Mouse (Mus musculus): ENCODE measurements around the gene 1700010B08Rik. TPM values are rescaled to one million over a fixed set of nuclear protein-coding genes. Genes with fewer than 3 reads are reported as not detected.

The 1700010B08Rik gene
- total RNA-seq, 2 experiments from 2014 or later = not detected

GRCm38 (mm10) chr2:173760607-173761006 lies 41.4 kb downstream of the 1700010B08Rik start:
- intact Hi-C loops (cut with DNase I) = no loop called here
- DNase-seq (ENCODE audit: low spot score) = no peak

DNA sequence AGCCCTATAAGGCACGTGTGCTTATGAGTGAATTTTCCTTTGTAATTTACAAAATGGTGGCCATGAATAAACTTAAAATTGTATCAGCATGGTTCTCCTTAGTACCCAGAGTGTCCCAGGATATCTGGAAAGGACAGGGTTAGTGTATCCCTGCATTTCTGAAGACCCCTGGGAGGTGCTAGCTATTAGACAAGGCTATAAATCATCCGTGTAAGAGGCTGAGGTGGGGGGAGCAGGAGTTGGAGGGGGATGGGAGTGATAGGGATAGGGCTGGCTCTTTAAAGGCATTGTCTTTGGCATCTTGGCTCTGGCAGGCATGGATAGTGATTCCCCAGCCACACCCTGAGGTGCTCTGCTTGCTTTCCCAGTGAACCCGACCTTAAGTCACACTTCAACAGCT lies 45.4 kb downstream of the 1700010B08Rik start:
- intact Hi-C loops (cut with DNase I) = no loop called here
- no peak for DNase-seq (ENCODE audit: low spot score)

DNA sequence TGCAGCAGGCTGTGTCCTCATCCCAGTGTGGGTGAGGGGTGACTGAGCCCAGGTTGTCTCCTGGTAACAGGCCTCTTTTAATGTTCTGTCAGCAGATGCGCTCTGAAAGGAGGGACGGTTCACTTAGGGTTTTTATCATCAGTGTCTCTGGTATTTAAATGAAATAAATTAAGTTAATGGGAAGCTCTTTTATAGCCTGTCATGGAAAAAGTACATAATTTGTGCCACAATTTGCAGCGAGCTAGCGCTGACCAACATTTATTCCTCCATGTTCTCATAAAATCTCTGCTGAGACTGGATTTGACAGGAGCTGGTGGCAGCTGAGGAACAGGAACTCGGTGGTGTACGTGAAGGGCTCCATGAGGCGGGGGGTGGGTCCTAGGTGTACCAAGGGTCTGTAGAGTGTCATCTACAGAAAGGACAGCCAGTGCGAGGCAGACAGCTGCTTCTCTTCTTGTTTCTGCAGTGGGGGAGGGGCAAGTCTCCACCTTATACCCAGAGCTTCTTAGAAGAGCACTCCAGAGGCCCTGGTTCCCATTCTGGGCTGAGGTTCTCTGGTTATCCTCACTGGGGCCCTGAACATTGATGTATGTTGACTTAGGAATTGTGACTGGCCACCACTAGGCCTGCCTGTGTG lies 48.9 kb downstream of the 1700010B08Rik start:
- intact Hi-C loops (cut with DNase I) = no loop called here
- no peak for DNase-seq (ENCODE audit: low spot score)

DNA sequence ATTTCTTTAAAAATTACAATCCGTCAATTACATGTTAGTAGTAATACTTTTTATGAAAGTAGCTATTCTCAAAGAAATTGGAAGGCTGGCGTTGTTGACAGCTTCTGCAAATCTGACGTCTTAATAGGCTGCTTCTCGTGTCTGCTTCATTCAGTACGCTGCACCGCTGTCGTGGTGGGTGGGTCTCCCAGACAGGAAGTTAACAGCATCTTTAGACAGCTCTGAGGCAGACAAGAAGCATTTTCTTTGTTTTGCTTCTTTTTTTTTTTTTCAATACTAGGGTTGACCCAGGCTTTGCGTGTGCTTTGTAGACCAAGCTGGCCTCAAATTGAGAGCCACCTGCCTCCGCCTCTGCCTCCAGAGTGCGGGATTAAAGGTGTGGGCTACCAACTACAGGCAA lies 50.0 kb downstream of the 1700010B08Rik start:
- DNase-seq (ENCODE audit: low spot score) = no peak
- intact Hi-C loops (cut with DNase I) = no loop called here

GRCm38 (mm10) chr2:173770620-173771019 lies 51.4 kb downstream of the 1700010B08Rik start:
- DNase-seq (ENCODE audit: low spot score) = no peak
- intact Hi-C loops (cut with DNase I) = no loop called here

Small RNA genes lying within 50 kb of the gene (microRNA-seq; reads per million reads assigned to microRNA genes)
- not detected for gene Mir6340

Other genes starting within 250 kb of the 1700010B08Rik start
- gene 1700021F07Rik, start 196.8 kb upstream of the 1700010B08Rik start, total RNA-seq (2021) = not detected
- not detected for gene Ankrd60, start 141.1 kb upstream of the 1700010B08Rik start, total RNA-seq (2021)
- gene Rab22a, start 59.7 kb upstream of the 1700010B08Rik start, total RNA-seq (2021) = 10 to 100 TPM; 33.8 to 34.3 TPM
- 100 to 1,000 TPM; 128 TPM for gene Vapb, start 18.1 kb downstream of the 1700010B08Rik start, total RNA-seq (2021)

Measured in heart, postnatal 25 days (tissue).